8 mouse cellular contexts compared by ENCODE assay signal in the genomic region with DNA sequence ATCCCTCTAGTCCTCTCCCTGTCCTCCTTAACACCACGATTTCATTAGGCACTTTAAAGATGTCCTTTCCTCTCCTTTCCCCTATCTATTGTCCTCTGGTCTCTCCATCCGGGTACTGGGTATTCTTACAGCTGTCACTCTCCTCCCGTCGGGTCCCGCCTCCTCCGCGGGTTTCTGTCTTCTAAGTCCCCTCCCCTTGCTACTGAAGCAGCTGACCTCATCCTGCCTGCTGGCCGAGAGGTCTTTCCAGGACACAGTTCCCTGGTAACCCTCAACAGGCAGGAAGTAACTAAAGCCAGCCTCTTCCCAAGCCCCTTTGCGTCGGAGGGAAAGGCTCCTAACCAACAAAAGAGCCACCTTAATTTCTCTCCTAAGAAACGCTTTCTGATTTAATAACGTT. TPM values are rescaled to one million over a fixed set of nuclear protein-coding genes. Genes with fewer than 3 reads are reported as not detected.
DNase-seq lines count a peak whose midpoint lies in the region; ATAC-seq and TF ChIP-seq lines count a peak whose summit lies in the region.

No protein-coding gene starts in this region.

- WGBS in forebrain, postnatal 0 days = 6% methylated on average over 12 of the region's 12 CpGs
- WGBS in lung, postnatal 0 days = 3% methylated on average over 12 of the region's 12 CpGs

- no peaks in the 10 kb centered on the region for H3K27me3 ChIP-seq in MEL (ENCODE audit: control insufficient read depth in 1 of 2, insufficient read depth in 2 of 2, low read length in 2 of 2)
- H3K27me3 ChIP-seq in forebrain, postnatal 0 days (ENCODE audit: insufficient read depth, low read length) = no peaks in the 10 kb centered on the region
- no peaks in the 10 kb centered on the region for H3K27me3 ChIP-seq in lung, postnatal 0 days (replicated peaks; ENCODE audit: insufficient read depth, low read length)

- TF ChIP-seq EP300 in MEL (IDR thresholded peaks at IDR 0.05; ENCODE audit: low read depth in 1 of 2, low read length in 2 of 2) = no peak
- no peak for TF ChIP-seq EP300 in lung, postnatal 0 days (IDR thresholded peaks at IDR 0.05)

- H3K79me2 ChIP-seq in MEL (ENCODE audit: control insufficient read depth, insufficient read depth, low read length, poor library complexity) = no peaks in the 10 kb centered on the region

- TF ChIP-seq RAD21 in MEL (IDR thresholded peaks at IDR 0.05; ENCODE audit: low read depth, low read length) = no peak

- intact Hi-C loops in heart, postnatal 36 days (cut with DNase I) = loop anchor here (2.0 to 10.0 kb wide), 2 partner anchors 27 to 381 kb away; no protein-coding TSS in a partner anchor

- peak; percentile 77 for ATAC-seq in forebrain, postnatal 0 days
- peak; percentile 95 for ATAC-seq in lung, postnatal 0 days

- H3K9me3 ChIP-seq in MEL (replicated peaks; ENCODE audit: insufficient read depth, low read length) = no peaks in the 10 kb centered on the region
- no peaks in the 10 kb centered on the region for H3K9me3 ChIP-seq in forebrain, postnatal 0 days (ENCODE audit: low read length)
- no peaks in the 10 kb centered on the region for H3K9me3 ChIP-seq in lung, postnatal 0 days (ENCODE audit: low read length)

- DNase-seq in MEL (ENCODE audit: low read depth, low spot score) = peak; percentile 82
- DNase-seq in c-Kit-positive CD71-negative TER-119-negative erythroid progenitor cells, embryonic 14.5 days (ENCODE audit: low read depth) = peak; percentile 52
- peak; percentile 50 for DNase-seq in forebrain, postnatal 0 days
- DNase-seq in heart, postnatal 36 days = peak; percentile 75 to 76
- DNase-seq in layer of hippocampus, adult 9-11 months = peak; percentile 83
- DNase-seq in lung, postnatal 0 days (ENCODE audit: low spot score) = peak; percentile 96
- peak; percentile 56 for DNase-seq in ovary, postnatal 36 days (ENCODE audit: low spot score)
- peak; percentile 58 for DNase-seq in thymus, postnatal 25 days

- no peak for TF ChIP-seq POLR2A in MEL (IDR thresholded peaks at IDR 0.05; ENCODE audit: control insufficient read depth in 1 of 2, insufficient read depth in 1 of 2, low read depth in 1 of 2, low read length in 2 of 2, poor library complexity in 1 of 2)

- peak overlapping the region; percentile 44 to 45 for H3K4me3 ChIP-seq in MEL (ENCODE audit: control insufficient read depth in 1 of 2, insufficient read depth in 1 of 2, low read depth in 2 of 2, low read length in 2 of 2)
- no peak overlapping the region for H3K4me3 ChIP-seq in forebrain, postnatal 0 days (ENCODE audit: low read depth, low read length)
- no peak overlapping the region for H3K4me3 ChIP-seq in lung, postnatal 0 days (ENCODE audit: low read depth, low read length)

- peaks cover 0 to 21% of the 10 kb centered on the region in 2 experiments; a peak in 2 of 4 replicates for H3K36me3 ChIP-seq in MEL (ENCODE audit: control insufficient read depth in 1 of 2, insufficient read depth in 2 of 2, low read length in 2 of 2)
- no peaks in the 10 kb centered on the region for H3K36me3 ChIP-seq in forebrain, postnatal 0 days (ENCODE audit: insufficient read depth)
- H3K36me3 ChIP-seq in lung, postnatal 0 days (ENCODE audit: insufficient read depth, low read length) = no peaks in the 10 kb centered on the region

- peaks cover 4 to 18% of the 10 kb centered on the region in 2 experiments for H3K4me1 ChIP-seq in MEL (ENCODE audit: control insufficient read depth in 1 of 2, insufficient read depth in 2 of 2, low read length in 2 of 2)
- no peaks in the 10 kb centered on the region for H3K4me1 ChIP-seq in forebrain, postnatal 0 days (ENCODE audit: insufficient read depth)
- H3K4me1 ChIP-seq in lung, postnatal 0 days (ENCODE audit: insufficient read depth, low read depth, low read length) = no peaks in the 10 kb centered on the region

- peak overlapping the region; percentile 49 for H3K9ac ChIP-seq in MEL (ENCODE audit: control insufficient read depth, low read depth, low read length, poor library complexity, severe bottlenecking)
- no peak overlapping the region for H3K9ac ChIP-seq in forebrain, postnatal 0 days
- H3K9ac ChIP-seq in lung, postnatal 0 days (replicated peaks; ENCODE audit: low read depth) = no peak overlapping the region

- no peak for TF ChIP-seq CTCF in MEL (IDR thresholded peaks at IDR 0.05 in 2 of 3, conservative IDR thresholded peaks at IDR 0.05 in 1 of 3; ENCODE audit: control insufficient read depth in 1 of 3, insufficient read depth in 1 of 3, low read depth in 2 of 3, low read length in 3 of 3, poor library complexity in 1 of 3, severe bottlenecking in 1 of 3)
- no peak for TF ChIP-seq CTCF in forebrain, postnatal 0 days (IDR thresholded peaks at IDR 0.05; ENCODE audit: low read depth)
- TF ChIP-seq CTCF in lung, postnatal 0 days (IDR thresholded peaks at IDR 0.05) = no peak

- no peak overlapping the region for H3K27ac ChIP-seq in MEL (ENCODE audit: control insufficient read depth, low read depth, low read length)
- no peak overlapping the region for H3K27ac ChIP-seq in forebrain, postnatal 0 days (ENCODE audit: low read depth, low read length)
- H3K27ac ChIP-seq in lung, postnatal 0 days (ENCODE audit: low read length) = peak overlapping the region; percentile 57

- no peak overlapping the region for H3K4me2 ChIP-seq in forebrain, postnatal 0 days (ENCODE audit: low read depth)
- H3K4me2 ChIP-seq in lung, postnatal 0 days (replicated peaks; ENCODE audit: low read depth, low read length) = 0 out of 2 replicates have a peak overlapping the region, but pooled peaks have one; percentile 2

TF ChIP-seq in MEL, 35 proteins besides CTCF, POLR2A, EP300 and RAD21:
- TF ChIP-seq SMC3 (IDR thresholded peaks at IDR 0.05; ENCODE audit: low read depth, low read length) (no peak), TAL1 (IDR thresholded peaks at IDR 0.05; ENCODE audit: low read length) (no peak), JUND (IDR thresholded peaks at IDR 0.05; ENCODE audit: low read depth, low read length) (no peak), SIN3A (IDR thresholded peaks at IDR 0.05; ENCODE audit: low read length) (0 out of 2 replicates have a peak, but pooled peaks have one; percentile 33), MYB (IDR thresholded peaks at IDR 0.05; ENCODE audit: low read depth, low read length) (no peak), ETS1 (IDR thresholded peaks at IDR 0.05; ENCODE audit: low read depth, low read length) (no peak), ZKSCAN1 (IDR thresholded peaks at IDR 0.05; ENCODE audit: low read depth, low read length) (no peak), MAX (IDR thresholded peaks at IDR 0.05; ENCODE audit: low read length) (no peak), MXI1 (IDR thresholded peaks at IDR 0.05; ENCODE audit: low read depth, low read length) (no peak)

RNA-seq across cellular contexts. Expression of gene Leo1, which starts 5.4 kb away (rescaled TPM):
- 41.6 and 42.6 TPM in 2 replicates for total RNA-seq in MEL (2012; rRNA removed)
- polyA plus RNA-seq in MEL (2012; ENCODE audit: insufficient read depth in 1 of 2, insufficient read length in 2 of 2, low read depth in 1 of 2, low replicate concordance in 2 of 2, missing spikeins in 1 of 2) = 10 to 100 TPM in 1 of 2 experiments, not detected in 1; 49.0 TPM
- total RNA-seq in forebrain, postnatal 0 days (2014; rRNA removed) = 33.4 and 37.3 TPM in 2 replicates
- polyA plus RNA-seq in forebrain, postnatal 0 days (2015; fragmentation: Nextera tagmentation; extraction: Ambion mirVana) = 31.4 and 39.8 TPM in 2 replicates
- total RNA-seq in heart, postnatal 36 days (2021) = 10 to 100 TPM; 11.3 to 15.0 TPM
- polyA plus RNA-seq in lung, postnatal 0 days (2015; fragmentation: Nextera tagmentation; extraction: Ambion mirVana) = 17.0 and 19.3 TPM in 2 replicates

RNA-seq across cellular contexts. Expression of gene Mapk6, which starts 26.1 kb away (rescaled TPM):
- 19.6 and 26.6 TPM in 2 replicates for total RNA-seq in MEL (2012; rRNA removed)
- polyA plus RNA-seq in MEL (2012; ENCODE audit: insufficient read depth in 1 of 2, insufficient read length in 2 of 2, low read depth in 1 of 2, low replicate concordance in 2 of 2, missing spikeins in 1 of 2) = 10 to 100 TPM; 44.1 to 91.0 TPM
- 121 and 157 TPM in 2 replicates for total RNA-seq in forebrain, postnatal 0 days (2014; rRNA removed)
- 69.5 and 94.2 TPM in 2 replicates for polyA plus RNA-seq in forebrain, postnatal 0 days (2015; fragmentation: Nextera tagmentation; extraction: Ambion mirVana)
- total RNA-seq in heart, postnatal 36 days (2021) = 10 to 100 TPM; 24.8 to 29.1 TPM
- polyA plus RNA-seq in lung, postnatal 0 days (2015; fragmentation: Nextera tagmentation; extraction: Ambion mirVana) = 28.0 and 30.5 TPM in 2 replicates

Comparison
In these comparisons a context has a peak if more than half of its experiments do, and no peak if none do; other contexts are left out.
1. H3K4me3 ChIP-seq: peak in MEL (2 of 2); none in forebrain, postnatal 0 days (single experiment) and lung, postnatal 0 days (single experiment).
2. Peak in every context shown above with its lines, with median percentiles within 50 percentile points of each other: DNase-seq.